Mouse (Mus musculus): Measurements from ENCODE around the gene Gm42688. TPM values are rescaled to one million over a fixed set of nuclear protein-coding genes. Genes with fewer than 3 reads are reported as not detected.
A peak's percentile ranks its signal among the peaks of the same experiment; 100 is the strongest.

The Gm42688 gene
- polyA plus RNA-seq, 1 experiment from 2014 or later = 1.1 TPM

GRCm38 (mm10) chr6:83142211-83142731 is 40.9 kb downstream of the Gm42688 start:
- Histone ChIP-seq H3K4me2 (replicated peaks; ENCODE audit: low read depth) (peak overlapping the region; percentile 52), H3K27ac (ENCODE audit: low read depth, low read length) (no peak overlapping the region)
- no peak for TF ChIP-seq CTCF (IDR thresholded peaks at IDR 0.05; ENCODE audit: low read depth)

GRCm38 (mm10) chr6:83142886-83143285 is 41.5 kb downstream of the Gm42688 start:
- no peaks in the 10 kb centered on the region for H3K9me3 ChIP-seq (ENCODE audit: control insufficient read depth)
- no peak for TF ChIP-seq CTCF (IDR thresholded peaks at IDR 0.05; ENCODE audit: low read depth)
- no peak overlapping the region for H3K4me3 ChIP-seq (ENCODE audit: low read depth, low read length)
- H3K4me2 ChIP-seq (replicated peaks; ENCODE audit: low read depth) = no peak overlapping the region
- H3K36me3 ChIP-seq (ENCODE audit: control insufficient read depth, insufficient read depth) = peaks cover 15% of the 10 kb centered on the region; the same call in 1 of the 2 replicates
- H3K27ac ChIP-seq (ENCODE audit: low read depth, low read length) = no peak overlapping the region
- peaks cover 6% of the 10 kb centered on the region; the same call in 1 of the 2 replicates for H3K4me1 ChIP-seq (replicated peaks; ENCODE audit: control insufficient read depth, insufficient read depth, low read length)
- no peaks in the 10 kb centered on the region for H3K27me3 ChIP-seq (replicated peaks; ENCODE audit: control insufficient read depth, insufficient read depth, low read length)
- WGBS = 68% methylated on average over 11 of the region's 11 CpGs
- no peak overlapping the region for H3K9ac ChIP-seq (ENCODE audit: low read depth, low read length)
- no peak for ATAC-seq

More at GRCm38 (mm10) chr6:83142211-83142731, 40.9 kb downstream of the Gm42688 start:
- H3K9ac ChIP-seq (ENCODE audit: low read depth, low read length) = peak overlapping the region; percentile 34; the same call in 1 of the 2 replicates
- WGBS = 17% methylated on average over 40 of the region's 41 CpGs
- peaks cover 8% of the 10 kb centered on the region; the same call in 1 of the 2 replicates for H3K36me3 ChIP-seq (ENCODE audit: control insufficient read depth, insufficient read depth)
- H3K4me3 ChIP-seq (ENCODE audit: low read depth, low read length) = peak overlapping the region; percentile 17; the same call in 1 of the 2 replicates
- H3K9me3 ChIP-seq (ENCODE audit: control insufficient read depth) = no peaks in the 10 kb centered on the region
- no peak for ATAC-seq
- no peaks in the 10 kb centered on the region for H3K27me3 ChIP-seq (replicated peaks; ENCODE audit: control insufficient read depth, insufficient read depth, low read length)
- peaks cover 6% of the 10 kb centered on the region; the same call in 1 of the 2 replicates for H3K4me1 ChIP-seq (replicated peaks; ENCODE audit: control insufficient read depth, insufficient read depth, low read length)

- H3K27ac ChIP-seq (ENCODE audit: low read depth, low read length) = no peak overlapping the region
- no peaks in the 10 kb centered on the region for H3K27me3 ChIP-seq (replicated peaks; ENCODE audit: control insufficient read depth, insufficient read depth, low read length)
- TF ChIP-seq CTCF (IDR thresholded peaks at IDR 0.05; ENCODE audit: low read depth) = no peak
Measured at GRCm38 (mm10) chr6:83145209-83145608, 43.8 kb downstream of the Gm42688 start.

GRCm38 (mm10) chr6:83145805-83146204 is 44.4 kb downstream of the Gm42688 start:
- ATAC-seq = no peak
- no peak overlapping the region for H3K4me3 ChIP-seq (ENCODE audit: low read depth, low read length)
- H3K27ac ChIP-seq (ENCODE audit: low read depth, low read length) = no peak overlapping the region
- H3K36me3 ChIP-seq (ENCODE audit: control insufficient read depth, insufficient read depth) = peaks cover 42% of the 10 kb centered on the region
- H3K9ac ChIP-seq (ENCODE audit: low read depth, low read length) = no peak overlapping the region
- H3K4me2 ChIP-seq (replicated peaks; ENCODE audit: low read depth) = no peak overlapping the region
- no peaks in the 10 kb centered on the region for H3K9me3 ChIP-seq (ENCODE audit: control insufficient read depth)
- no peaks in the 10 kb centered on the region for H3K27me3 ChIP-seq (replicated peaks; ENCODE audit: control insufficient read depth, insufficient read depth, low read length)
- WGBS = 79% methylated on average over 9 of the region's 9 CpGs
- no peak for TF ChIP-seq CTCF (IDR thresholded peaks at IDR 0.05; ENCODE audit: low read depth)
- peaks cover 6% of the 10 kb centered on the region; the same call in 1 of the 2 replicates for H3K4me1 ChIP-seq (replicated peaks; ENCODE audit: control insufficient read depth, insufficient read depth, low read length)

More at GRCm38 (mm10) chr6:83145209-83145608, 43.8 kb downstream of the Gm42688 start:
- no peak for ATAC-seq
- Histone ChIP-seq H3K36me3 (ENCODE audit: control insufficient read depth, insufficient read depth) (peaks cover 36% of the 10 kb centered on the region), H3K4me2 (replicated peaks; ENCODE audit: low read depth) (no peak overlapping the region), H3K4me1 (replicated peaks; ENCODE audit: control insufficient read depth, insufficient read depth, low read length) (peaks cover 6% of the 10 kb centered on the region; the same call in 1 of the 2 replicates), H3K4me3 (ENCODE audit: low read depth, low read length) (no peak overlapping the region), H3K9me3 (ENCODE audit: control insufficient read depth) (no peaks in the 10 kb centered on the region), H3K9ac (ENCODE audit: low read depth, low read length) (no peak overlapping the region)
- 48% methylated on average over 2 of the region's 2 CpGs for whole genome bisulfite sequencing

GRCm38 (mm10) chr6:83147280-83147679 is 45.9 kb downstream of the Gm42688 start:
- Histone ChIP-seq H3K36me3 (ENCODE audit: control insufficient read depth, insufficient read depth) (peaks cover 57% of the 10 kb centered on the region), H3K9me3 (ENCODE audit: control insufficient read depth) (no peaks in the 10 kb centered on the region), H3K27me3 (replicated peaks; ENCODE audit: control insufficient read depth, insufficient read depth, low read length) (no peaks in the 10 kb centered on the region), H3K4me1 (replicated peaks; ENCODE audit: control insufficient read depth, insufficient read depth, low read length) (peaks cover 2% of the 10 kb centered on the region; the same call in 1 of the 2 replicates), H3K9ac (ENCODE audit: low read depth, low read length) (no peak overlapping the region), H3K4me2 (replicated peaks; ENCODE audit: low read depth) (no peak overlapping the region), H3K27ac (ENCODE audit: low read depth, low read length) (no peak overlapping the region), H3K4me3 (ENCODE audit: low read depth, low read length) (no peak overlapping the region)
- ATAC-seq = no peak
- 55% methylated on average over 7 of the region's 7 CpGs for WGBS
- TF ChIP-seq CTCF (IDR thresholded peaks at IDR 0.05; ENCODE audit: low read depth) = no peak

GRCm38 (mm10) chr6:83151721-83152120 is 50.3 kb downstream of the Gm42688 start:
- no peaks in the 10 kb centered on the region for H3K27me3 ChIP-seq (replicated peaks; ENCODE audit: control insufficient read depth, insufficient read depth, low read length)
- H3K36me3 ChIP-seq (ENCODE audit: control insufficient read depth, insufficient read depth) = peaks cover 56% of the 10 kb centered on the region
- no peak overlapping the region for H3K9ac ChIP-seq (ENCODE audit: low read depth, low read length)
- TF ChIP-seq CTCF (IDR thresholded peaks at IDR 0.05; ENCODE audit: low read depth) = no peak
- H3K4me1 ChIP-seq (replicated peaks; ENCODE audit: control insufficient read depth, insufficient read depth, low read length) = peaks cover 6% of the 10 kb centered on the region
- H3K9me3 ChIP-seq (ENCODE audit: control insufficient read depth) = no peaks in the 10 kb centered on the region
- H3K4me2 ChIP-seq (replicated peaks; ENCODE audit: low read depth) = no peak overlapping the region
- H3K27ac ChIP-seq (ENCODE audit: low read depth, low read length) = no peak overlapping the region
- WGBS = 60% methylated on average over 8 of the region's 8 CpGs
- no peak for ATAC-seq
- H3K4me3 ChIP-seq (ENCODE audit: low read depth, low read length) = no peak overlapping the region
